Mouse (Mus musculus) liver, postnatal 0 days (tissue): ENCODE data around the gene Ppp5c. TPM values are rescaled to one million over a fixed set of nuclear protein-coding genes. Genes with fewer than 3 reads are reported as not detected.

Experiments used
- ATAC-seq: fragments of 200-750 bp; cut with Nextera tagmentation; 2 replicates; pipeline ENCODE4 v1.8.0; 2017; ENCODE audit warnings: mild to moderate bottlenecking, moderate library complexity
- DNase-seq: peaks from one replicate; pipeline ENCODE4 v3.0.0-alpha.2; 2016
- H3K27ac ChIP-seq: fragments of 300-500 bp; sonication (generic); 2 replicates; pipeline ENCODE4 v1.5.1; 2014; ENCODE audit warnings: antibody characterized with exemption, moderate library complexity, mild to moderate bottlenecking, low read depth
- H3K27me3 ChIP-seq: fragments of 300-500 bp; sonication (generic); 2 replicates; pipeline ENCODE4 v1.6.1; 2014; ENCODE audit warnings: low read length, control low read depth, mixed read lengths; ENCODE audit not compliant: insufficient read depth
- H3K36me3 ChIP-seq: fragments of 300-500 bp; sonication (generic); replicated peaks from 2 replicates; pipeline ENCODE4 v1.6.1; 2014; ENCODE audit warnings: mild to moderate bottlenecking, control low read depth, low read length, moderate library complexity, mixed read lengths; ENCODE audit not compliant: insufficient read depth
- H3K4me1 ChIP-seq: fragments of 300-500 bp; sonication (generic); 2 replicates; pipeline ENCODE4 v1.6.1; 2014; ENCODE audit warnings: antibody characterized with exemption, mild to moderate bottlenecking, control low read depth; ENCODE audit not compliant: insufficient read depth
- H3K4me2 ChIP-seq: fragments of 300-500 bp; sonication (generic); 2 replicates; pipeline ENCODE4 v1.6.1; 2014; ENCODE audit warnings: low read depth, mild to moderate bottlenecking, low read length, moderate library complexity, mixed read lengths
- H3K4me3 ChIP-seq: fragments of 300-500 bp; sonication (generic); 2 replicates; pipeline ENCODE4 v1.5.1; 2014; ENCODE audit warnings: low read depth, low read length
- H3K9ac ChIP-seq: fragments of 300-500 bp; sonication (generic); replicated peaks from 2 replicates; pipeline ENCODE4 v1.6.1; 2014; ENCODE audit warnings: mild to moderate bottlenecking, moderate library complexity
- H3K9me3 ChIP-seq: fragments of 300-500 bp; sonication (generic); 2 replicates; pipeline ENCODE4 v1.6.1; 2016; ENCODE audit warnings: mild to moderate bottlenecking, control low read depth, low read length, mixed read lengths
- CTCF ChIP-seq: sonication (generic); IDR thresholded peaks from 2 replicates; pipeline ENCODE4 v1.5.1; 2016; ENCODE audit warnings: antibody characterized with exemption, low read depth
- EP300 ChIP-seq: IDR thresholded peaks from 2 replicates; pipeline ENCODE4 v1.6.1; 2016; ENCODE audit warnings: antibody characterized with exemption, low read depth, mild to moderate bottlenecking
- WGBS: fragments of 180-500 bp; shearing (Covaris S2); extraction: QIAGEN DNeasy Blood & Tissue Kit; methylation state at CpG from one replicate; pipeline ENCODE4 v1.1.7; 2014; ENCODE audit not compliant: insufficient replicate concordance; 5-methylcytosine and 5-hydroxymethylcytosine counted together
- polyA plus RNA-seq: library from polyadenylated mRNA; unstranded; fragments of >200 nt; fragmentation: Nextera tagmentation; extraction: Ambion mirVana; gene quantifications from 2 replicates; pipeline ENCODE4 v1.2.1, GENCODE M21; 2015

Gene Ppp5c
- polyA plus RNA-seq, 1 experiment from 2014 or later: 32.1 TPM

DNA sequence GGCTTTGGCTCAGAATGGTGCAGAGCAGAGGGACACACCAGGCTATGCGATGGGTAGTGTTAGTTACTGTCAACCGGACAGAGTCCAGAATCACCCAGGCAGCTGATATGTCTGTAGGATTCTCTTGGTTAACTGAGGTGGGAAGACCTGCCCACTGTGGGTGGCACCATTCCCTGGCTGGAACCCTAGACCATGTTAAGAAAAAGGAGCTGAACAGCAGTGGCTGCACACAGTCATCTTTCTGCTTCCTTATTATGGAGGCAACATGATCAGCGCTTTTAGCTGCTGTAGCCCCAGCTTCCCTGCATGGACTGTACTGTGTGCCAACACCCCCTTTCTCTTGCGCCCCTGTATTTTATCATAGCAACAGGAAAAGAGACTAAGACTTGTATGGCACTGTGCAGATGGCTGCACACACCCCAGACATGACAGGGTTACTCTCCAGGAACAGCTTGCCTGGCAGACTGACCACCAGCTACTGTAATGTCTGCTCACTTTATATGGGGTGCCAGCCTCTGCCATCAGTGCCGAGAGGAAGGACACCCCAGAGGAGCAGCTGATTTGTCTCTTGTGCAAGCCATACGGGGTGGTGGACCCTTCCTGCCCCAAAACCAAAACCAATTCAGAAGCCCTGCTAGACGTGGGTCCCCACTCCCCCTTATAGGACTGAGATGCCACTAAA is 15.7 kb downstream of the Ppp5c start:
- DNase-seq (no peak), ATAC-seq (no peak)
- Histone ChIP-seq H3K36me3 (peaks cover 77% of the 10 kb centered on the region), H3K9me3 (no peaks in the 10 kb centered on the region), H3K27ac (no peak overlapping the region), H3K4me1 (no peaks in the 10 kb centered on the region), H3K4me3 (no peak overlapping the region), H3K4me2 (no peak overlapping the region), H3K27me3 (no peaks in the 10 kb centered on the region), H3K9ac (no peak overlapping the region)
- 81% methylated on average over 7 of the region's 7 CpGs for WGBS
- TF ChIP-seq EP300: no peak
- no peak for TF ChIP-seq CTCF

DNA sequence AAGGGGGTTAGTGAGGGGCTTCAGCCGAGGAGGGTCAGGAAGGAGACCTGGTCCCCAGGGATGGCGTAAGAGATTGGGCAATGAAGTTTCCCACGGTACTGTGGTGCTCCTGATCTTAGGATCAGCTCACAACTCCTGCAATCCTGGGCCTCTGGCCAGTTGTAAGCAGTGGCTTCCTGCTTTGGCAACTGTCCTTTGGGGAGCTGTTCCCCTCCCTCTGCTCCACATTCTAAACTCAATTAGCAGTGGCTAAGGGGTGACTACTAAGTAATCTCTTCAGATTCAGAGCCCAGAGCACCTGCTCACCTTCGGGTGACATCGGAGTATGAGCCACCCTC is 17.7 kb downstream of the Ppp5c start:
- Histone ChIP-seq H3K27me3 (no peaks in the 10 kb centered on the region), H3K36me3 (peaks cover 85% of the 10 kb centered on the region), H3K27ac (no peak overlapping the region), H3K4me1 (no peaks in the 10 kb centered on the region), H3K9me3 (no peaks in the 10 kb centered on the region), H3K9ac (no peak overlapping the region), H3K4me2 (no peak overlapping the region), H3K4me3 (no peak overlapping the region)
- ATAC-seq (no peak), DNase-seq (no peak)
- WGBS: 69% methylated on average over 5 of the region's 5 CpGs
- TF ChIP-seq EP300: no peak
- TF ChIP-seq CTCF: no peak

DNA sequence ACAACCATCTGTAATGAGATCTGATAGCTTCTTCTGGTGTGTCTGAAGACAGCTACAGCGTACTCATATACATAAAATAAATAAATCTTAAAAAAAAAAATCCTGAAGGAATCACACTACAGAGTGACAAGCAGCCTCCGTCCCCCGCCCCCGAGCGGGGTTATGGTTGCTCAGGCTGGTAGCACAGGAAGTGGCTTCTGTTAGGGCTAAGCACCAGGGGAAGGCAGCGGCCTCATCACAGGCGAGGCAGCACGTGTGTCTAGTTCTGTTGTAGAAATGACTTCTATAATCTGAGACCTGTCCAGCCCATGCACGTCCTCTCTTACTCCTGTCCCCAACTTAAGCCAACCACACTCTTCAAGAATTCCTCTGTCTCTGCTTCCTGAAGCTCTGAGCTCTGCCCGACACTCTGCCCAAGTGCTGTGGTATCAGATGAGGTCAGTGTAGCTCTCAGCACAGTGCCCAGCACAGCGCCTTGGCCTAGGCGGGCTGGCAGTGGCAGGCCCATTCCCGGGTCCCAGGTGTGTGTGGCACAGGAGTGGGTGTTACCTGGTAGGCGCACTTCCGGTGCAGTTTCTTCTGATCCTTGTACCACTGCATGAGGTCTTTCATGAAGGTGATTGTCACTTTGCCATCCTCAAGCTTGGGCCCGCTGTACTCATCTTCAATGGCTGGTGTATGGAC is 18.3 kb downstream of the Ppp5c start:
- 73% methylated on average over 16 of the region's 16 CpGs for WGBS
- TF ChIP-seq EP300 (no peak), CTCF (no peak)
- Histone ChIP-seq H3K4me1 (no peaks in the 10 kb centered on the region), H3K27me3 (no peaks in the 10 kb centered on the region), H3K36me3 (peaks cover 85% of the 10 kb centered on the region), H3K27ac (no peak overlapping the region), H3K9ac (no peak overlapping the region), H3K9me3 (no peaks in the 10 kb centered on the region), H3K4me2 (no peak overlapping the region), H3K4me3 (no peak overlapping the region)
- DNase-seq (no peak), ATAC-seq (no peak)

DNA sequence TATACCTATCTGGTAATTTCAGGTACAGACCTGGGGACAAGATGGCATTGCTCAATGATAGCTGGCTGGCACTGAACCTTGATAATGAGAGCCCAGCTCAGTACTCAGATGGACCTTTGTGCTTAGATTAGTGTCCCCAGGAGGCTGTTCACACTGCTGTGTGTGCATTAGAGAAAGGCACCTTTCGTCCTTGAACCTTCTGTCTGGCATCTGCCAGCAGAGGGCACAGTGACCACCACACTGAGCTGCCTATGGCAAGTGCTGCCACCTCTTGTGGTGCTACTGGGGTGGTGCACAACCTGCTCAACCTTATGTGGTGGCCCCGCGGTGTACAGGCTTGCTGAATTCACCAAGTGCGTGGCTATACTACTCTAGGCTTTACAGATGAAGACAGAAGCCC is 20.4 kb downstream of the Ppp5c start:
- DNase-seq: no peak
- TF ChIP-seq CTCF (peak; percentile 88), EP300 (no peak)
- H3K4me1 ChIP-seq: peaks cover 12% of the 10 kb centered on the region
- H3K27ac ChIP-seq: no peak overlapping the region
- no peak overlapping the region for H3K4me2 ChIP-seq
- no peaks in the 10 kb centered on the region for H3K9me3 ChIP-seq
- no peak overlapping the region for H3K4me3 ChIP-seq
- H3K36me3 ChIP-seq: peaks cover 65% of the 10 kb centered on the region
- H3K27me3 ChIP-seq: no peaks in the 10 kb centered on the region
- WGBS: 56% methylated on average over 4 of the region's 4 CpGs
- no peak overlapping the region for H3K9ac ChIP-seq
- ATAC-seq: peak; percentile 33

DNA sequence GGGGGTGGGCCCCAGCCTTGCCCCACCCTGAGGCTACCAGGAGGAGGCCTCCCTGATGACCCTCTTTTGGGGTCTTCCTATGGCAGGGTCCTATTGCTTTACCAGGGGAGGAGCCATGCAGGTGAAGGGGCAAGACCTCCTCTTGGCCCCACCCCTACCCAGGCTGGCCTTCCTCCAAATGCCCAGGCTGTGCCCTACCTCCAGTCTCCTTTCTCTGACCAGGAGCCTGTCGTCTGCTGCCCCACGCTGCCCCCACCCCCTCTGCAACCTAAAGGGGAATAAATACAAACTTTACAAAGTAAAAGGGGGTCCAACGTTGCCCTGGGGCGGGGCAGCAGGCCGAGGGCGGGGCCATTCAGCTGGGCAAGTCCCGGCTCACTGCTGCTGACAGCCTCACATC is 23.0 kb downstream of the Ppp5c start:
- H3K4me3 ChIP-seq: no peak overlapping the region
- no peak for DNase-seq
- no peak overlapping the region for H3K27ac ChIP-seq
- peaks cover 48% of the 10 kb centered on the region for H3K36me3 ChIP-seq
- no peaks in the 10 kb centered on the region for H3K27me3 ChIP-seq
- no peak overlapping the region for H3K9ac ChIP-seq
- WGBS: 68% methylated on average over 7 of the region's 7 CpGs
- no peak for ATAC-seq
- peaks cover 12% of the 10 kb centered on the region for H3K4me1 ChIP-seq
- H3K9me3 ChIP-seq: no peaks in the 10 kb centered on the region
- no peak for TF ChIP-seq EP300
- TF ChIP-seq CTCF: no peak
- no peak overlapping the region for H3K4me2 ChIP-seq

DNA sequence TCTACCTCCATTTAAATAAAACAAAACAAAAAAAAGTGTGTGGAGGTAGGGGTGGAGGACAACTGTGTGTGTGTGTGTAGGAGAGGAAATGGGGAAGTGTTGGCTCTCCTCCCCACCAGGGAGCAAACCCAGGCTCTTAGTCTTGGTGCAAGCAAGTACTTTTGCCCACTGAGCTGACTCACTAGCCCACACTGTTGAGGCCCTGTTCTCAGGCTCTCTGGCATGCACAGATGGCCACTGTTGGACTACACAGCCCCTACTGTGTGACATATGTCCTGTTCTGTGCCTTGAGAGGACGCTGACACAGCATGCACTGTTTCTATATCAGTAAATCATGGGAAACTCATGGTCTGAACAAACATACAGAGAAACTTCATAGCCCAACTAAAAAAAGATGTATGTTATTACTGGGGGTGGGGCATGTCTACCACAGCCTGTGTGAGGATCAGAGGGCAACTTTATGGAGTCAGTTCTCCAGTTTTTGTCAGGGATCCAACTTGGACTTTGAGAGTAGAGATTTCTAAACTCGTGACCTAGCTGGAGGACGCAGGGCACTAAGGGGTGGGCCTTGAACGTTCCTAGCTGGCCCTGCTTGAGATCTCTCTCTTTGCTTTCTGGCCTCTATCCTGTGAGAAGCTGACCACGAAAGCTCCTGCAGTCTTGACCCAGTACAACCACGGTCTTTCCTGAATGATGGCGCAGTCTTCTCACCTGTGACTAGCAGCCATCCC is 24.3 kb downstream of the Ppp5c start:
- peaks cover 17% of the 10 kb centered on the region for H3K4me1 ChIP-seq
- no peaks in the 10 kb centered on the region for H3K27me3 ChIP-seq
- TF ChIP-seq EP300 (no peak), CTCF (no peak)
- peak overlapping the region; percentile 70 for H3K27ac ChIP-seq
- H3K9ac ChIP-seq: 0 out of 2 replicates have a peak overlapping the region, but pooled peaks have one; percentile 13
- no peak overlapping the region for H3K4me2 ChIP-seq
- DNase-seq (no peak), ATAC-seq (peak; percentile 62)
- peaks cover 38% of the 10 kb centered on the region for H3K36me3 ChIP-seq
- 54% methylated on average over 7 of the region's 7 CpGs for WGBS
- no peak overlapping the region for H3K4me3 ChIP-seq
- H3K9me3 ChIP-seq: no peaks in the 10 kb centered on the region
